Comparison of ENCODE assay signal across 21 mouse cellular contexts in the genomic region with DNA sequence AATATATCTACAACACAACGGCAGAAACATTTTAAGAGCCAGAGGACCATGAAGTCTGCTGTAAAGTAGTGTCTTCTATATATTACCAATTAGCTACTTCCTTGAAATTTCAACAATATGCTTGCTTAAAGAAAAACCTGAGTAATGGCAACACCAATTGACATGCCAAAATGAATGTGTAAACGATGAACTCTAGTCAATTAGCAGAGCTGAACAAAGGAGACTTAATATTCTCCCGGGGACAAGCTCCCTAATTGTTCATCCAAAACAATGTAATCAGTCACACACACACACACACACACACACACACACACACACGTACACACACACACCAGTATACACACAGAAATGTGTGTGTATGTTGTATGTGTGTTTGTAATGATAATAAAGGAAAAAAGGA.
"Had no signal": no experiment of that assay in that cellular context is flagged by ENCODE, and none has a peak within 500 bp of the region (broad histone marks: within the 10 kb centered on the region; RNA-seq: fewer than 3 reads in every experiment).

No protein-coding gene starts in this region.

- H3K4me2 ChIP-seq: lung, embryonic 15.5 days; midbrain, embryonic 12.5 days; neural tube, embryonic 13.5 days; neural tube, embryonic 15.5 days had no signal

- ATAC-seq: liver, postnatal 0 days; lung, postnatal 0 days; midbrain, embryonic 16.5 days had no signal

- DNase-seq: liver, postnatal 0 days; lung, adult 2 months; lung, postnatal 14 days; lung, postnatal 36 days; midbrain, embryonic 14.5 days; right cerebral cortex, adult 18-20 months; right cerebral cortex, postnatal 25 days; right cerebral cortex, postnatal 4 days; spleen, adult 18-20 months; thymus, adult 18-20 months; thymus, postnatal 14 days; thymus, postnatal 36 days had no signal

- H3K27ac ChIP-seq: lung, embryonic 15.5 days; macrophage; midbrain, embryonic 10.5 days; midbrain, embryonic 12.5 days; neural tube, embryonic 13.5 days; neural tube, embryonic 15.5 days had no signal

- H3K4me3 ChIP-seq: lung, embryonic 15.5 days; midbrain, embryonic 10.5 days; midbrain, embryonic 12.5 days; myocyte; neural tube, embryonic 13.5 days; neural tube, embryonic 15.5 days had no signal

- H3K9ac ChIP-seq: liver, postnatal 0 days; lung, embryonic 15.5 days; midbrain, embryonic 12.5 days; neural tube, embryonic 13.5 days; neural tube, embryonic 15.5 days had no signal

- H3K36me3 ChIP-seq: lung, embryonic 15.5 days; midbrain, embryonic 10.5 days; midbrain, embryonic 12.5 days; neural tube, embryonic 13.5 days; neural tube, embryonic 15.5 days had no signal

- H3K9me3 ChIP-seq: lung, embryonic 15.5 days; midbrain, embryonic 10.5 days; midbrain, embryonic 12.5 days; neural tube, embryonic 13.5 days; neural tube, embryonic 15.5 days had no signal

- H3K4me1 ChIP-seq: lung, embryonic 15.5 days; midbrain, embryonic 10.5 days; midbrain, embryonic 12.5 days; neural tube, embryonic 13.5 days; neural tube, embryonic 15.5 days had no signal

- H3K27me3 ChIP-seq: lung, embryonic 15.5 days; midbrain, embryonic 12.5 days; neural tube, embryonic 13.5 days; neural tube, embryonic 15.5 days had no signal
